Mouse (Mus musculus) heart, postnatal 0 days (tissue): ENCODE measurements around the gene Kcnn3. TPM values are rescaled to one million over a fixed set of nuclear protein-coding genes. Genes with fewer than 3 reads are reported as not detected.

ENCODE experiments used
- ATAC-seq: fragments of 200-750 bp; cut with Nextera tagmentation; 2 replicates; pipeline ENCODE4 v1.8.0; 2017; ENCODE audit warnings: low read depth, moderate number of reproducible peaks, moderate library complexity; ENCODE audit not compliant: insufficient read depth
- DNase-seq: peaks from one replicate; pipeline ENCODE4 v3.0.0-alpha.2; 2016; ENCODE audit warnings: low spot score
- H3K27ac ChIP-seq: fragments of 300-500 bp; sonication (generic); 2 replicates; pipeline ENCODE4 v1.5.1; 2014; ENCODE audit warnings: low read depth, mild to moderate bottlenecking
- H3K27me3 ChIP-seq: fragments of 300-500 bp; sonication (generic); 2 replicates; pipeline ENCODE4 v1.6.1; 2014; ENCODE audit warnings: low read length, mixed read lengths; ENCODE audit not compliant: control insufficient read depth, insufficient read depth
- H3K36me3 ChIP-seq: fragments of 300-500 bp; sonication (generic); replicated peaks from 2 replicates; pipeline ENCODE4 v1.6.1; 2014; ENCODE audit warnings: low read length, mixed read lengths; ENCODE audit not compliant: control insufficient read depth, insufficient read depth
- H3K4me1 ChIP-seq: fragments of 300-500 bp; sonication (generic); 2 replicates; pipeline ENCODE4 v1.6.1; 2014; ENCODE audit warnings: antibody characterized with exemption; ENCODE audit not compliant: control insufficient read depth, insufficient read depth
- H3K4me2 ChIP-seq: fragments of 300-500 bp; sonication (generic); 2 replicates; pipeline ENCODE4 v1.6.1; 2014; ENCODE audit warnings: low read depth, mild to moderate bottlenecking, low read length, moderate library complexity
- H3K4me3 ChIP-seq: fragments of 300-500 bp; sonication (generic); 2 replicates; pipeline ENCODE4 v1.5.1; 2014; ENCODE audit warnings: low read depth, low read length
- H3K9ac ChIP-seq: fragments of 300-500 bp; sonication (generic); replicated peaks from 2 replicates; pipeline ENCODE4 v1.6.1; 2014; ENCODE audit warnings: low read depth, low read length, mixed read lengths
- H3K9me3 ChIP-seq: fragments of 300-500 bp; sonication (generic); replicated peaks from 2 replicates; pipeline ENCODE4 v1.6.1; 2016; ENCODE audit warnings: low read length; ENCODE audit not compliant: control insufficient read depth
- CTCF ChIP-seq: IDR thresholded peaks from 2 replicates; pipeline ENCODE4 v1.5.1; 2016; ENCODE audit warnings: antibody characterized with exemption, control low read depth, low read depth
- EP300 ChIP-seq: IDR thresholded peaks from 2 replicates; pipeline ENCODE4 v1.6.1; 2016; ENCODE audit warnings: antibody characterized with exemption, low read depth
- WGBS: fragments of 180-500 bp; shearing (Covaris S2); extraction: QIAGEN DNeasy Blood & Tissue Kit; methylation state at CpG from one replicate; pipeline ENCODE4 v1.1.7; 2014; 5-methylcytosine and 5-hydroxymethylcytosine counted together
- polyA plus RNA-seq: library from polyadenylated mRNA; unstranded; fragments of >200 nt; fragmentation: Nextera tagmentation; extraction: Ambion mirVana; gene quantifications from 2 replicates; pipeline ENCODE4 v1.2.1, GENCODE M21; 2015
- total RNA-seq: library from RNA; depleted of rRNA; stranded (reverse); fragments of >200 nt; gene quantifications from 2 replicates; pipeline ENCODE4 v1.2.3, GENCODE M21; 2014; ENCODE audit warnings: low replicate concordance

The Kcnn3 gene
- total and polyA plus RNA-seq, 2 experiments from 2014 or later: 1.5 to 4.7 TPM

- no peak for DNase-seq
- no peaks in the 10 kb centered on the region for H3K27me3 ChIP-seq
- H3K4me1 ChIP-seq: no peaks in the 10 kb centered on the region
- no peak overlapping the region for H3K9ac ChIP-seq
- no peak for TF ChIP-seq EP300
- no peak for TF ChIP-seq CTCF
- H3K9me3 ChIP-seq: no peaks in the 10 kb centered on the region; the same call in 1 of the 2 replicates
- no peak overlapping the region for H3K4me2 ChIP-seq
- no peak for ATAC-seq
- H3K27ac ChIP-seq: no peak overlapping the region
- 59% methylated on average over 10 of the region's 10 CpGs for WGBS
- H3K4me3 ChIP-seq: no peak overlapping the region
- no peaks in the 10 kb centered on the region for H3K36me3 ChIP-seq
These were observed 58.8 kb downstream of the Kcnn3 start for GRCm38 (mm10) chr3:89578803-89579202.

- no peaks in the 10 kb centered on the region for H3K4me1 ChIP-seq
- H3K4me3 ChIP-seq: no peak overlapping the region
- H3K27me3 ChIP-seq: no peaks in the 10 kb centered on the region
- H3K9ac ChIP-seq: no peak overlapping the region
- no peaks in the 10 kb centered on the region for H3K36me3 ChIP-seq
- no peak overlapping the region for H3K27ac ChIP-seq
- WGBS: 60% methylated on average over 4 of the region's 4 CpGs
- H3K9me3 ChIP-seq: no peaks in the 10 kb centered on the region
- H3K4me2 ChIP-seq: no peak overlapping the region
- TF ChIP-seq EP300 (no peak), CTCF (no peak)
- DNase-seq (no peak), ATAC-seq (no peak)
These were observed 64.3 kb downstream of the Kcnn3 start for GRCm38 (mm10) chr3:89584254-89584653.

- H3K27me3 ChIP-seq: no peaks in the 10 kb centered on the region; the same call in 1 of the 2 replicates
- H3K9ac ChIP-seq: no peak overlapping the region
- no peak for TF ChIP-seq EP300
- TF ChIP-seq CTCF: no peak
- H3K27ac ChIP-seq: no peak overlapping the region
- WGBS: 73% methylated on average over 11 of the region's 11 CpGs
- no peak for ATAC-seq
- no peaks in the 10 kb centered on the region for H3K36me3 ChIP-seq
- H3K9me3 ChIP-seq: no peaks in the 10 kb centered on the region
- H3K4me2 ChIP-seq: no peak overlapping the region
- no peak for DNase-seq
- no peak overlapping the region for H3K4me3 ChIP-seq
- H3K4me1 ChIP-seq: no peaks in the 10 kb centered on the region
These were observed 68.5 kb downstream of the Kcnn3 start for GRCm38 (mm10) chr3:89588436-89588835.

GRCm38 (mm10) chr3:89589321-89589720, 69.4 kb downstream of the Kcnn3 start:
- no peak for TF ChIP-seq EP300
- TF ChIP-seq CTCF: no peak
- no peak overlapping the region for H3K27ac ChIP-seq
- H3K9me3 ChIP-seq: no peaks in the 10 kb centered on the region
- H3K4me3 ChIP-seq: no peak overlapping the region
- DNase-seq: no peak
- no peaks in the 10 kb centered on the region for H3K4me1 ChIP-seq
- no peaks in the 10 kb centered on the region; the same call in 1 of the 2 replicates for H3K27me3 ChIP-seq
- H3K36me3 ChIP-seq: no peaks in the 10 kb centered on the region
- H3K4me2 ChIP-seq: no peak overlapping the region
- 57% methylated on average over 3 of the region's 3 CpGs for WGBS
- ATAC-seq: no peak
- H3K9ac ChIP-seq: no peak overlapping the region

- Histone ChIP-seq H3K36me3 (no peaks in the 10 kb centered on the region), H3K27me3 (no peaks in the 10 kb centered on the region; the same call in 1 of the 2 replicates), H3K4me3 (no peak overlapping the region), H3K4me1 (no peaks in the 10 kb centered on the region), H3K4me2 (no peak overlapping the region), H3K9ac (no peak overlapping the region), H3K27ac (no peak overlapping the region), H3K9me3 (no peaks in the 10 kb centered on the region)
- ATAC-seq: no peak
- WGBS: 93% methylated on average over 4 of the region's 4 CpGs
- no peak for DNase-seq
- TF ChIP-seq CTCF (no peak), EP300 (no peak)
These were observed 70.4 kb downstream of the Kcnn3 start for GRCm38 (mm10) chr3:89590386-89590785.

- TF ChIP-seq EP300: no peak
- TF ChIP-seq CTCF: no peak
- Histone ChIP-seq H3K36me3 (no peaks in the 10 kb centered on the region), H3K4me3 (no peak overlapping the region), H3K4me2 (no peak overlapping the region), H3K27me3 (no peaks in the 10 kb centered on the region; the same call in 1 of the 2 replicates), H3K9me3 (no peaks in the 10 kb centered on the region), H3K9ac (no peak overlapping the region), H3K4me1 (no peaks in the 10 kb centered on the region), H3K27ac (no peak overlapping the region)
- DNase-seq (no peak), ATAC-seq (no peak)
- 68% methylated on average over 3 of the region's 3 CpGs for WGBS
These were observed 71.5 kb downstream of the Kcnn3 start for GRCm38 (mm10) chr3:89591461-89591860.
